ENCODE assay signal across 8 mouse cellular contexts in the genomic region with DNA sequence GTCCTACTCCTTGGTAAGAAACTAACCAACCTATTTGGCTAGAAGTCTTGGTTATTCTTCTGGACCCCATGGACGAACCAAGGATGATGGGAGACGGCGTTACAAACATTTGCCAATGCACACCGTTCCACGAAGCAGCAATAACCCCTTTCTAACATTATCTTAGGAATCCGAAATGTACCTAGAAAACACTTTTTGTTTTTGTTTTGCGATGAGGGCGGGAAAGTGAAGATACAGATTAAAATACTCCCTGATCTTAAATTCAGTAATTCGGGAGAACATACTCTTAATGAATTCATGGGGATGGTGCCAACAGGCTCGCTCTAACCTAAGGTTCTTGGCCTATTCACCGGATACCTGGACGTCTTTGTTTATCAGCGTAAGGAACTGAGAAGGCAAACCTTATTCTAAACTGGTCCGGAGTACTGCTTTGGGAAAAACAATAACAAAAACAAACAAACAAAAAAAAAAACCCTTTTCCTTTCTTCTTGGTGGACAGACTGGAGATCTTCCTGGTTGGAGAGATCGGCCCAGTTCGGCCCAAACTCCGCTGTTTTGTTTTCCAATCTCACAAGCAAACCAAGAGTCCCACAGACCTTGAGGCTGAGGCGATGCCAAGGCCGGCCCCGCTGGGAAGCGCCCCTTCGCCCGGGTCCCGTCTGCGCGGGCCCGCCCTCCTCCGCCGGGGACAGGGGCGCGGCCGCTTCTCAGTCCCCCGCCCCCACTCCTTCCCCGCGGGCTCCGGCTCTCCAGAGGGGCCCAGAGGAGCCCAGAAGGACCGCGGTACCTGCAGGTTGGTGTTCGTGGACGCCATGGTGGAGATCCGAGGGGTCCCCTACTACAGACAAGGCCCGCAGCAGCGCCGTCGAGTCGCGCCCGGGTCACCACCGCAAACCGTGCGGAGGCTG. TPM values are rescaled to one million over a fixed set of nuclear protein-coding genes. Genes with fewer than 3 reads are reported as not detected.
A peak's percentile ranks its signal among the peaks of the same experiment; 100 is the strongest.
DNase-seq lines count a peak whose midpoint lies in the region; ATAC-seq lines count a peak whose summit lies in the region.

No protein-coding gene starts in this region.

- 2% methylated on average over 51 of the region's 51 CpGs for WGBS in heart, embryonic 12.5 days

- peak; percentile 3 for DNase-seq in adrenal gland, adult 2 months
- no peak for DNase-seq in adrenal gland, adult 8-10 months
- DNase-seq in CD4-positive helper T cell, adult 2 months (ENCODE audit: low read depth, low spot score) = peak; percentile 70
- DNase-seq in embryo, embryonic 11 days = peak; percentile 67
- DNase-seq in kidney, postnatal 36 days = peak; percentile 41 to 75
- DNase-seq in right cerebral cortex, postnatal 10 days (ENCODE audit: low spot score in 2 of 2) = no peak

- peaks cover 11% of the 10 kb centered on the region; the same call in 1 of the 2 replicates for H3K4me1 ChIP-seq in heart, embryonic 12.5 days (replicated peaks)

- ATAC-seq in heart, embryonic 12.5 days (ENCODE audit: insufficient number of reproducible peaks, low FRiP score) = peak; percentile 89
- ATAC-seq in megakaryocyte progenitor cell, adult 5-6 weeks (replicated peaks; ENCODE audit: poor library complexity) = peak; percentile 59

- H3K27ac ChIP-seq in heart, embryonic 12.5 days (ENCODE audit: poor library complexity, severe bottlenecking) = peak overlapping the region; percentile 96

- no peaks in the 10 kb centered on the region for H3K27me3 ChIP-seq in heart, embryonic 12.5 days (replicated peaks)

- peak overlapping the region; percentile 81 for H3K4me2 ChIP-seq in heart, embryonic 12.5 days

- peaks cover 3% of the 10 kb centered on the region; the same call in 1 of the 2 replicates for H3K36me3 ChIP-seq in heart, embryonic 12.5 days

- peak overlapping the region; percentile 99 for H3K9ac ChIP-seq in heart, embryonic 12.5 days

- peak overlapping the region; percentile 100 for H3K4me3 ChIP-seq in heart, embryonic 12.5 days

- H3K9me3 ChIP-seq in heart, embryonic 12.5 days (replicated peaks) = no peaks in the 10 kb centered on the region

RNA-seq across cellular contexts. Expression of a gene that starts 0.6 kb away (rescaled TPM):
- 100 to 1,000 TPM in 1 of 2 experiments, 10 to 100 TPM in 1; 88.0 to 102 TPM for total RNA-seq in adrenal gland, adult 2 months (2021)
- 15.0 and 23.3 TPM in 2 replicates for polyA plus RNA-seq in adrenal gland, adult 2 months (2012; rRNA removed)
- 100 to 1,000 TPM in 3 of 4 experiments, 10 to 100 TPM in 1; 98.5 to 116 (median 108) TPM for total RNA-seq in adrenal gland, adult 8-10 months (2022)
- polyA plus RNA-seq in heart, embryonic 12.5 days (2016; fragmentation: Nextera tagmentation; extraction: Ambion mirVana) = 54.0 and 58.6 TPM in 2 replicates
- 95.7 and 107 TPM in 2 replicates for total RNA-seq in megakaryocyte progenitor cell, adult 5-6 weeks (2015)
- 86.3 and 105 TPM in 2 replicates for total RNA-seq in megakaryocyte progenitor cell, adult 5-6 weeks (2017)

RNA-seq across cellular contexts. Expression of a gene that starts 36.4 kb away (rescaled TPM):
- total RNA-seq in adrenal gland, adult 2 months (2021) = 10 to 100 TPM; 43.5 to 46.9 TPM
- polyA plus RNA-seq in adrenal gland, adult 2 months (2012; rRNA removed) = 30.7 and 55.7 TPM in 2 replicates
- total RNA-seq in adrenal gland, adult 8-10 months (2022) = 10 to 100 TPM; 43.0 to 45.7 (median 45.4) TPM
- polyA plus RNA-seq in heart, embryonic 12.5 days (2016; fragmentation: Nextera tagmentation; extraction: Ambion mirVana) = 9.0 and 9.5 TPM in 2 replicates
- 11.3 and 12.8 TPM in 2 replicates for total RNA-seq in megakaryocyte progenitor cell, adult 5-6 weeks (2015)
- 32.4 and 36.6 TPM in 2 replicates for total RNA-seq in megakaryocyte progenitor cell, adult 5-6 weeks (2017)

Comparison
In these comparisons a context has a peak if more than half of its experiments do, and no peak if none do; other contexts are left out.
1. DNase-seq: peak in adrenal gland, adult 2 months (single experiment), CD4-positive helper T cell, adult 2 months (single experiment), embryo, embryonic 11 days (single experiment) and kidney, postnatal 36 days (2 of 2); none in adrenal gland, adult 8-10 months (single experiment) and right cerebral cortex, postnatal 10 days (0 of 2).